Mouse (Mus musculus) forebrain, embryonic 16.5 days (tissue): ENCODE data around the gene Klrb1a. TPM values are rescaled to one million over a fixed set of nuclear protein-coding genes. Genes with fewer than 3 reads are reported as not detected.
"Not testable (repeated sequence)": the region's sequence is repeated elsewhere in the genome, so short reads cannot be mapped to it uniquely, and the experiment has no call there.

Experiments used
- ATAC-seq: fragments of 200-750 bp; cut with Nextera tagmentation; 2 replicates; pipeline ENCODE4 v1.8.0; 2017; ENCODE audit warnings: mild to moderate bottlenecking, moderate library complexity
- H3K27ac ChIP-seq: fragments of 300-500 bp; sonication (generic); 2 replicates; pipeline ENCODE4 v1.5.1; 2014; ENCODE audit warnings: low read length, control low read depth
- H3K27me3 ChIP-seq: fragments of 300-500 bp; sonication (generic); replicated peaks from 2 replicates; pipeline ENCODE4 v1.6.1; 2014; ENCODE audit warnings: low read length; ENCODE audit not compliant: control insufficient read depth, insufficient read depth
- H3K36me3 ChIP-seq: fragments of 300-500 bp; sonication (generic); 2 replicates; pipeline ENCODE4 v1.6.1; 2014; ENCODE audit not compliant: control insufficient read depth, insufficient read depth
- H3K4me1 ChIP-seq: fragments of 300-500 bp; sonication (generic); replicated peaks from 2 replicates; pipeline ENCODE4 v1.6.1; 2014; ENCODE audit warnings: low read length; ENCODE audit not compliant: control insufficient read depth, insufficient read depth
- H3K4me2 ChIP-seq: fragments of 300-500 bp; sonication (generic); 2 replicates; pipeline ENCODE4 v1.6.1; 2014; ENCODE audit warnings: mild to moderate bottlenecking, low read length, control low read depth
- H3K4me3 ChIP-seq: fragments of 300-500 bp; sonication (generic); replicated peaks from 2 replicates; pipeline ENCODE4 v1.5.1; 2014; ENCODE audit warnings: mild to moderate bottlenecking, low read length, control low read depth
- H3K9ac ChIP-seq: fragments of 300-500 bp; sonication (generic); replicated peaks from 2 replicates; pipeline ENCODE4 v1.6.1; 2014; ENCODE audit warnings: low read depth, low read length, control low read depth
- H3K9me3 ChIP-seq: fragments of 300-500 bp; sonication (generic); 2 replicates; pipeline ENCODE4 v1.6.1; 2016; ENCODE audit warnings: low read length; ENCODE audit not compliant: control insufficient read depth
- WGBS: fragments of 180-500 bp; shearing (Covaris S2); extraction: QIAGEN DNeasy Blood & Tissue Kit; methylation state at CpG from one replicate; pipeline ENCODE4 v1.1.7; 2014; 5-methylcytosine and 5-hydroxymethylcytosine counted together
- polyA plus RNA-seq: library from polyadenylated mRNA; unstranded; fragments of >200 nt; fragmentation: Nextera tagmentation; extraction: Ambion mirVana; gene quantifications from 2 replicates; pipeline ENCODE4 v1.2.1, GENCODE M21; 2015

Gene Klrb1a
- polyA plus RNA-seq, 1 experiment from 2014 or later = not detected

GRCm38 (mm10) chr6:128643999-128644398 lies 20.7 kb upstream of the Klrb1a start:
- Histone ChIP-seq H3K27me3 (no peaks in the 10 kb centered on the region), H3K9me3 (no peaks in the 10 kb centered on the region), H3K27ac (no peak overlapping the region), H3K4me3 (no peak overlapping the region), H3K36me3 (no peaks in the 10 kb centered on the region), H3K9ac (no peak overlapping the region), H3K4me2 (no peak overlapping the region), H3K4me1 (no peaks in the 10 kb centered on the region)
- WGBS = 59% methylated on average over 2 of the region's 2 CpGs
- no peak for ATAC-seq

DNA sequence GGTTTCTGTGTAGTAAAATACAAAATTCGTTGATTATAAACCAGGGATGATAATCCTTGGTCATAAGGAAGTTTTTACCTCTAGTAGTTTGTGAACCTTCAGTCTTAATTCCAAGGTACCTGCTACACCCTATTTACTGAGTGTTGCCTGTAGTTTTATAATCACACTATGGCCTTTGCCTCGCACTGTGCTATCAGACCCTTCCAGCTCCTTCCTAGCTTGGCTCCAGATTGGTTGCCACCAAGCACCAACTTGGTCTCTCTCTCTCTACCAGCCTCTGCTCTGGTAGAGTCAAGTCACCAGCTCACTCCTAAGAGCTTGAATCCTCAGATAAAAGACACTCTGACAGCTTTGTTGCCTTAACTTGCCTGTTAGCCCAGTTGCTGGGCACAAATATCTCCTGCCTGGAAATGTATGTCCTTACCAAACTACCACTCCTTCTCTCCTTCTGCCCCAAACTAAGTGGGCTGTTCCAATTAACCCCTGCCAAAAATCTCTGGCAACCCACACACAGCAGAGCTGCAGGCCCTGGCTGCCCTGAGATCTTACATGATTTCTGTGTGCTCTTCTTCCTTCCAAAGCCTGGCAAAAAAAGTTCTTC lies 17.9 kb upstream of the Klrb1a start:
- Histone ChIP-seq H3K9me3 (no peaks in the 10 kb centered on the region), H3K4me2 (no peak overlapping the region), H3K27ac (no peak overlapping the region), H3K4me3 (no peak overlapping the region), H3K36me3 (no peaks in the 10 kb centered on the region), H3K9ac (no peak overlapping the region), H3K4me1 (no peaks in the 10 kb centered on the region), H3K27me3 (no peaks in the 10 kb centered on the region)
- 80% methylated on average over 2 of the region's 2 CpGs for WGBS
- ATAC-seq = no peak

- Histone ChIP-seq H3K36me3 (no peaks in the 10 kb centered on the region), H3K9ac (no peak overlapping the region), H3K27ac (no peak overlapping the region), H3K4me1 (no peaks in the 10 kb centered on the region), H3K4me2 (no peak overlapping the region), H3K27me3 (no peaks in the 10 kb centered on the region), H3K4me3 (no peak overlapping the region), H3K9me3 (no peaks in the 10 kb centered on the region)
- 90% methylated on average over 1 of the region's 1 CpGs for WGBS
- no peak for ATAC-seq
Observed at GRCm38 (mm10) chr6:128640673-128641072, 17.3 kb upstream of the Klrb1a start.

DNA sequence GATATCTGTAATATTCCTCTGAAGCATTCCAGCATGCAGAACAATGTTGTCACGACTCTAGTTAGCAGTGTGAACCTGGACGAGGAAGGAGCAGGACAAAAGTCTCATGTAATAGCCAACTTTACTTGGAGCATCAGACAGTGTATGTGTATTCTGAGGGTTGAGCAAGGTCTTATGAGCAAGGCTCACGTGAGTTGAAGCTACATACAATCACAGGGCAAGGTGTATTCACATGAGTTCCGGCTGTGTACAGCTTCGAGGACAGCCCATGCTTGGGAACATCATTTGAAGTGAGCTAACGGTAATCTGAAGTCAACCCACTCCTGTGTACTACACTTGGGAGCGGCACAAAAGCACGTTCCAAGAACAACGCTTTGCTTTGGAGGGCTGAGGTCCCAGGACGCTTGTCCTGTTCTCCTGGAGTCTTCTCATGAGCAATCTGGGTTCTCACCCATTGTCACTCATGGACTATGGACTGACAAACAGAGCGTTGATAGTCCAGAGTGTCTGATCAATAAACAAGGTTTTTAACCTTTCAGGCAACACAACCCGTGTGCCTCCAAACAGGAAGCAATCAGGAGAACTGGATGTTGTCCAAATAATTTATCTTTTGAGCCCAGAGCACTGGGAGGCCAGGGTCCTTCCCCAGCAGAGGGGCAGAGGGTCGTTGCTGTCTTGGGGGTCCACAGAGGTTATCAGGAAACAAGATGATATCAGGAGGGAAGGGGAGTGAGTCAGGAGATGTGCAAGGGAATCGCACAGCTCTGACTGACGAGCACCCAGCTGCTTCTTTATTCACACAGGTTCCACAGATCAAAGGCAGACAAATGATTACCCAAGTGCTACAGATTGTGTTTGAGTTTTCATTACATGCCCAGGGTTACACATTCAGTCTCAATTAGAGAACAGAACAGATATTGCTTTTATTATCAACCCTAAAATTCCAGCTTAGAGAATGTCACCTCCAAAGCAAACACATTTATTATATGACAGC lies 7.9 kb upstream of the Klrb1a start:
- not testable (repeated sequence) for H3K4me3 ChIP-seq, H3K4me2 ChIP-seq, H3K27ac ChIP-seq, H3K4me1 ChIP-seq, H3K9ac ChIP-seq, ATAC-seq, H3K9me3 ChIP-seq, H3K36me3 ChIP-seq, H3K27me3 ChIP-seq
- WGBS = 83% methylated on average over 15 of the region's 15 CpGs

DNA sequence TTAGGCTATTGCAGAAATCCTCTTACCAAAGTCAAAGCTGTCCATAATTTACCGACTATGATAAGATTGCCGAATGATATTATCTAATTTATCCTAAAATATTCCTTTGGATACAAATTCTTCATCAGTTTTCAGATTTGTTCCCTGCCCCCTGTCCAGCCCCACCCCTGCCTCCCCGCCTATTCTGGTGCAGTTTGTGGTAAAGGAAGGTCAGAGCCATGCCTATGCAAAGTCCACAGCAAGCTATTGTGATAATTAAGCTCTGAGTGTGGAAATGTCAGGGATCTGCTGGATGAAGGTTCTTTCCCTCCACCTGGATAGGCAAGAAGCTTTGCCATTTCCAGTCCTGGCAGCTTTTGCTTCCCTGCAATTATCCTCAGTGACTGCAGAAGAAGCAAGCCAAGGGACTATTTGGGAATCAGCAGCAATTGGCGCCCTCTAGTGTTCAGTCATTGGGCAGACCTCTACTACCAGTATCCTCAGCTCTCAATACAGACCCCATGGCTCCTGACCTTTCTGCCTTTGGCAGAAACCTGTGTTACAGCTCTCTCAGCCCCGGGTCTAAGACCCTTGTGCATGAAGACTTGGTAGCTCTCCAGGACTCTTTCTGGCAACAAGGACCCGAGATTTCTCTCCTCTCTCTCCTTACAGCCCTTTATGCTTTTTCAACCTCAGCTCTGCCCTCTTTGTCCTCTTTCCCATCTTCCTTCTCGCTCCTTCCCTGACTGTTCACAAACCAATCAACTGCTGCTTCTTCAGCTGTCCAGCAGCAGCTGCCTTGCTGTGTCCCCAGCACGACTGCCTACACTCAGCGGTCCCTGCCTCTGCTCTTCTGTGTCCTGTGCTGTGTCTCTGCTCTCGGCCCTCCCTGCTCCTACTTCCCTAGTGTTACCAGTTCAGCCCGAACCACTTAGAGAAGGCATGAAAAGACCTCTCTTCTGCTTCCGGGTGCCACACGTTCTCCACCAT lies 6.7 kb upstream of the Klrb1a start:
- peak; percentile 97 for ATAC-seq
- not testable (repeated sequence) for H3K4me1 ChIP-seq, H3K4me2 ChIP-seq, H3K27me3 ChIP-seq, H3K9me3 ChIP-seq, H3K27ac ChIP-seq, H3K9ac ChIP-seq, H3K36me3 ChIP-seq, H3K4me3 ChIP-seq
- 56% methylated on average over 11 of the region's 13 CpGs for WGBS

GRCm38 (mm10) chr6:128625246-128625645 lies 1.9 kb upstream of the Klrb1a start:
- H3K9me3 ChIP-seq, H3K9ac ChIP-seq, H3K4me2 ChIP-seq, H3K27me3 ChIP-seq, H3K36me3 ChIP-seq, ATAC-seq, H3K4me3 ChIP-seq, H3K27ac ChIP-seq, H3K4me1 ChIP-seq: not testable (repeated sequence)
- 97% methylated on average over 6 of the region's 6 CpGs for WGBS

DNA sequence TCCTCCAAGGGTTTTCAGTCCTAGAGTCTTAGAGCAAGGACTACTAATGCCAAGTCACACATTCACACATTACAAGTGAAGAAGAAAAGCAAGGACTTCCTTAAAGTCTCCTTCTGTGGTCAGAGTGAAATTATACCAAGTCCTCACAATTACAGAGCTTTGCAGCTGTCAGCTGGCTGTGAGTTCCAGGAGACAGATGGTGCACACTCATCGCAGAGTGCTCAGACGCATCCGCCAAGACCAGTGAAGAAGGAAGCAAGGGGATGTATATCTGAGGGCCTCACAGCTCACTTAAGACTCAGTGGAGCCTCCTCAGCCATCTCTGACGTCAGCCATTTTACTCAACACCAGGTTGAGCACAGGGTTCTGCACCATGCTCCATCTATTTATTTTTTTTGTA lies 1.1 kb upstream of the Klrb1a start:
- Histone ChIP-seq H3K4me2 (no peak overlapping the region), H3K4me1 (no peaks in the 10 kb centered on the region), H3K27ac (no peak overlapping the region), H3K27me3 (no peaks in the 10 kb centered on the region), H3K36me3 (no peaks in the 10 kb centered on the region), H3K9ac (no peak overlapping the region), H3K9me3 (no peaks in the 10 kb centered on the region), H3K4me3 (no peak overlapping the region)
- WGBS = 88% methylated on average over 4 of the region's 4 CpGs
- ATAC-seq = no peak

DNA sequence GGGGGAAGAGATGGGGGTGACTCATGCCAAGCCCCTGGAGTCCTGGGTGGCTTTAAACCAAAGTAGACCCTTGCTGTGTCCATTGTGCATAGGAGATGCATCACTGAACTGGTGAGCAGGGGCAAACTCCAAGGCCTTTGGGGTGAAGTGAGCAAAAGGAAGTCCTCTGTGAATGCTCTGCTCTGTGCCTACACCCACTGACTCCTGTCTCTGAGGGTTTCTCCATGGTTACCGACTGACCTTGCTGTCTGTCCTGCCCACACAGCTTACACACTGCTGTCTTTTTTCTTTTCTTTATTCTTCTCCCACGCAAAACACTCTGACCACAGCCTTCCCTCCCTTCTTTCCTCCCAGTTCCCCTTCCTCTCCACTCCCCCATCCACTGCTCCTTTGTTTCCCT lies 600 bp downstream of the Klrb1a start:
- Histone ChIP-seq H3K27me3 (no peaks in the 10 kb centered on the region), H3K9ac (no peak overlapping the region), H3K4me1 (no peaks in the 10 kb centered on the region), H3K9me3 (no peaks in the 10 kb centered on the region), H3K27ac (no peak overlapping the region), H3K4me3 (no peak overlapping the region), H3K36me3 (no peaks in the 10 kb centered on the region), H3K4me2 (no peak overlapping the region)
- no peak for ATAC-seq
- 56% methylated on average over 2 of the region's 2 CpGs for WGBS

DNA sequence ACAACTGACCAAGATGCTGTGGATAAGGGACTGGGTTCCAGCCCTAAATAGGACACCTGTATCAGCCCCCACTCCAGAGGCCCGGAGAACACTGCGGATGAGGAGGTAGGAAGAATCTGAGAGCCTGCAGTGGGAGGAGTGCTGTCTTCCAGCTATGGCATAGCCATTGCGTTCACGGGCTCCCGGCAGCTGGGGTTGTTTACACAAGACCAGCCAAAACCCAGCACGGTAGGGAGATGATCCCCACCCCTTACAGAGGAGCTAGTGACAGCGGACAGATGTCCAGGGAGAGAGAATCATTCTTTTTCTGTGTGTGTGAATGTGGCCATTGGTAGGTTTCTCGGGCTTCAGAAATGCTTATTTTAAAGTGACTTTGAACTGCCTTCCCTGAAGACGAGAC lies 17.0 kb downstream of the Klrb1a start:
- H3K4me1 ChIP-seq = no peaks in the 10 kb centered on the region
- no peaks in the 10 kb centered on the region for H3K9me3 ChIP-seq
- WGBS = 83% methylated on average over 9 of the region's 9 CpGs
- no peaks in the 10 kb centered on the region for H3K27me3 ChIP-seq
- H3K4me2 ChIP-seq = no peak overlapping the region
- no peak for ATAC-seq
- H3K9ac ChIP-seq = no peak overlapping the region
- H3K36me3 ChIP-seq = no peaks in the 10 kb centered on the region
- no peak overlapping the region for H3K27ac ChIP-seq
- no peak overlapping the region for H3K4me3 ChIP-seq
